Mouse (Mus musculus) lung, embryonic 16.5 days (tissue): Measurements from ENCODE around the gene Strada. TPM values are rescaled to one million over a fixed set of nuclear protein-coding genes. Genes with fewer than 3 reads are reported as not detected.

Source experiments
- ATAC-seq: fragments of 200-750 bp; cut with Nextera tagmentation; 2 replicates; pipeline ENCODE4 v1.8.0; 2017; ENCODE audit warnings: low read depth, mild to moderate bottlenecking, moderate library complexity
- H3K27ac ChIP-seq: fragments of 300-500 bp; sonication (generic); 2 replicates; pipeline ENCODE4 v1.5.1; 2014; ENCODE audit warnings: mild to moderate bottlenecking, control low read depth, low read length
- H3K27me3 ChIP-seq: fragments of 300-500 bp; sonication (generic); 2 replicates; pipeline ENCODE4 v1.6.1; 2014; ENCODE audit warnings: low read depth, low read length, mixed read lengths; ENCODE audit not compliant: control insufficient read depth, insufficient read depth
- H3K36me3 ChIP-seq: fragments of 300-500 bp; sonication (generic); 2 replicates; pipeline ENCODE4 v1.6.1; 2014; ENCODE audit warnings: low read length; ENCODE audit not compliant: control insufficient read depth, insufficient read depth
- H3K4me1 ChIP-seq: fragments of 300-500 bp; sonication (generic); replicated peaks from 2 replicates; pipeline ENCODE4 v1.6.1; 2014; ENCODE audit warnings: low read length, mixed read lengths; ENCODE audit not compliant: control insufficient read depth, insufficient read depth
- H3K4me2 ChIP-seq: fragments of 300-500 bp; sonication (generic); 2 replicates; pipeline ENCODE4 v1.6.1; 2014; ENCODE audit warnings: low read depth, low read length, control low read depth
- H3K4me3 ChIP-seq: fragments of 300-500 bp; sonication (generic); 2 replicates; pipeline ENCODE4 v1.5.1; 2014; ENCODE audit warnings: mild to moderate bottlenecking, low read length, control low read depth
- H3K9ac ChIP-seq: fragments of 300-500 bp; sonication (generic); 2 replicates; pipeline ENCODE4 v1.6.1; 2014; ENCODE audit warnings: low read length, control low read depth
- H3K9me3 ChIP-seq: fragments of 300-500 bp; sonication (generic); 2 replicates; pipeline ENCODE4 v1.6.1; 2016; ENCODE audit warnings: low read length; ENCODE audit not compliant: control insufficient read depth
- WGBS: fragments of 180-500 bp; shearing (Covaris S2); extraction: QIAGEN DNeasy Blood & Tissue Kit; methylation state at CpG from one replicate; pipeline ENCODE4 v1.1.7; 2014; 5-methylcytosine and 5-hydroxymethylcytosine counted together
- polyA plus RNA-seq: library from polyadenylated mRNA; unstranded; fragments of >200 nt; fragmentation: Nextera tagmentation; extraction: Ambion mirVana; gene quantifications from 2 replicates; pipeline ENCODE4 v1.2.1, GENCODE M21; 2015

The Strada gene
- polyA plus RNA-seq, 1 experiment from 2014 or later: 24.2 TPM

DNA sequence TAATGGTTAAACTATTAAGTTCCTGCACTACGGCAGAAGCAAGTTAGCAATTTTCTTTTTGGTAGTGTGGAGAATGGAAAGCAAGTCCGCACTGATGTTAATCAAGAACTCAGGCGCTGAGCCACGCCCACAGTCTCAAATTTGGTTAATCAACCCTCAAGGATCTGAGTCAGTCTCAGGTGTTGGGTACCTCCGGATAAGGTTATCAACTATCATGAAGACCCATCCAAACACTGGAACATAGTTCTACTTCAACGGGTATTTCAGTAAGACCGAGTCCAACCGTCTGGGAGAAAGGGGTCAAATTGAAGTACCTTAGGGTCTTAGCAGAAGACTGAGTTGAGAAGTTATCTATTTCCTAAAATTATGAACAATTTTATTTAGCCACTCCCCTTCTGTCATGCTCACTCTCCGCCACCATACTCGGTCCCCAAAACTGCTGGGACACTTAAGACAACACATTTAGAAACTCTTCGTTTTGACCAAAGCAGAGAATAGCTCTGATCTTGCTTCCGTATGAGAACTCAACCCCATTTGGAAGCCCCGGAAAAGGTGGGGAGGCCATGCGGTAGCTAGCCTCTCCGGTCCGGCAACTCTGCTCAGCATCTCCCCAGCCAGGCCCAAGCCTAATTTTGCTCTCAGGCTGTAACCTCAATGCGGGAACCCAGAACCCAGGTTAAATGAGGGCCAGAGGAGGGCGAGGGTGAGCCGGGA lies 9.2 kb downstream of the Strada start:
- peak overlapping the region; percentile 84 for H3K4me3 ChIP-seq
- H3K4me1 ChIP-seq: peaks cover 15% of the 10 kb centered on the region
- 7% methylated on average over 19 of the region's 19 CpGs for WGBS
- no peak; the same call in 1 of the 2 replicates for ATAC-seq
- peak overlapping the region; percentile 86 for H3K4me2 ChIP-seq
- H3K27me3 ChIP-seq: no peaks in the 10 kb centered on the region
- peak overlapping the region; percentile 90 for H3K27ac ChIP-seq
- H3K36me3 ChIP-seq: peaks cover 6% of the 10 kb centered on the region
- H3K9me3 ChIP-seq: no peaks in the 10 kb centered on the region
- H3K9ac ChIP-seq: peak overlapping the region; percentile 85

GRCm38 (mm10) chr11:106192241-106192640 lies 9.7 kb downstream of the Strada start:
- H3K36me3 ChIP-seq: peaks cover under 1% of the 10 kb centered on the region; the same call in 1 of the 2 replicates
- no peaks in the 10 kb centered on the region for H3K9me3 ChIP-seq
- H3K4me1 ChIP-seq: peaks cover 15% of the 10 kb centered on the region
- no peaks in the 10 kb centered on the region for H3K27me3 ChIP-seq
- no peak overlapping the region for H3K9ac ChIP-seq
- no peak overlapping the region for H3K27ac ChIP-seq
- peak overlapping the region; percentile 86 for H3K4me2 ChIP-seq
- H3K4me3 ChIP-seq: peak overlapping the region; percentile 84; the same call in 1 of the 2 replicates
- 76% methylated on average over 5 of the region's 5 CpGs for WGBS
- ATAC-seq: no peak

DNA sequence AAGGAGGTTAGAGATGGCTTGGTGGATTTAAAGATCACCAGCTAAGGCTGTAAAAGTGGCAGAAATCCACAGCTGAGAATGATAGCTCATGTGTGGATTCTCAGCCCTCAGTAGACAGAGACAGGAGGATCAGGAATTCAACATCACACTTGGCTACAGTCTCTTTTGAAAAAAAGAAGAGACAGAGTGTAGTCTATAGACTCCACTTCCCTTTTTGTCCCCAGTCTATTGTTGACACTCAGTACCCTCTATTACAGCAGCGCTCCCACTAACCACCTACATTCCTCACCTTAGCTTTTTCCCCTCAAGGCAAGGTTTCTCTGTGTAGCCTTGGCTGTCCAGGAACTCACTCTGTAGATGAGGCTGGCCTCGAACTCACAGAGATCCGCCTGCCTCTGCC lies 10.3 kb downstream of the Strada start:
- no peaks in the 10 kb centered on the region for H3K27me3 ChIP-seq
- no peaks in the 10 kb centered on the region for H3K9me3 ChIP-seq
- peaks cover 15% of the 10 kb centered on the region for H3K4me1 ChIP-seq
- 90% methylated on average over 3 of the region's 3 CpGs for WGBS
- H3K4me2 ChIP-seq: no peak overlapping the region
- H3K4me3 ChIP-seq: no peak overlapping the region
- ATAC-seq: no peak
- no peak overlapping the region for H3K27ac ChIP-seq
- H3K9ac ChIP-seq: no peak overlapping the region
- H3K36me3 ChIP-seq: no peaks in the 10 kb centered on the region

- Histone ChIP-seq H3K4me1 (peaks cover 2% of the 10 kb centered on the region), H3K27me3 (no peaks in the 10 kb centered on the region), H3K4me2 (no peak overlapping the region), H3K9me3 (no peaks in the 10 kb centered on the region), H3K36me3 (no peaks in the 10 kb centered on the region), H3K27ac (no peak overlapping the region), H3K9ac (no peak overlapping the region), H3K4me3 (no peak overlapping the region)
- no peak for ATAC-seq
- WGBS: 89% methylated on average over 4 of the region's 4 CpGs
These were observed 14.6 kb downstream of the Strada start for GRCm38 (mm10) chr11:106187326-106187725.

DNA sequence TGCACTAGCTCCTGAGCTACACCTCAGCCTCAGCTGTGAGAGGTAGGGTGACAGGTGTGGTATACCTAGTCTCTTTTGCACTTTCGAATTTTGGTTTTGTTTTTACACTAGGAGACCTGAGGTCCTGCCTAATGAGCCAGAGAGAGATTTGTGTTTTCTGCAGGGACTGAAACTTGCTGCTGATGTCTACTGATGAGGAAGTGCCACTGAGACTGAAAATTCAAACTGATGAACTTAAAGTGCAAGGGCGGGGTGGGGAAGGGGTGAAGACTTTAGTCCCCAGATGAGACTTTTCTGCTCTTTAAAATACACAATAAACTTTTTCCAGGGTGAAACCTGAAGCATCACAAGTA lies 21.5 kb downstream of the Strada start:
- ATAC-seq: no peak
- Histone ChIP-seq H3K36me3 (no peaks in the 10 kb centered on the region; the same call in 1 of the 2 replicates), H3K27ac (no peak overlapping the region), H3K9me3 (no peaks in the 10 kb centered on the region), H3K9ac (no peak overlapping the region), H3K4me1 (no peaks in the 10 kb centered on the region), H3K27me3 (no peaks in the 10 kb centered on the region), H3K4me3 (no peak overlapping the region), H3K4me2 (no peak overlapping the region)
- WGBS: 88% methylated on average over 2 of the region's 2 CpGs

GRCm38 (mm10) chr11:106179711-106180448 lies 22.1 kb downstream of the Strada start:
- Histone ChIP-seq H3K27me3 (no peaks in the 10 kb centered on the region), H3K4me2 (no peak overlapping the region), H3K9me3 (no peaks in the 10 kb centered on the region), H3K36me3 (no peaks in the 10 kb centered on the region; the same call in 1 of the 2 replicates), H3K4me1 (no peaks in the 10 kb centered on the region), H3K27ac (no peak overlapping the region), H3K9ac (no peak overlapping the region), H3K4me3 (no peak overlapping the region)
- 69% methylated on average over 7 of the region's 7 CpGs for WGBS
- ATAC-seq: no peak

DNA sequence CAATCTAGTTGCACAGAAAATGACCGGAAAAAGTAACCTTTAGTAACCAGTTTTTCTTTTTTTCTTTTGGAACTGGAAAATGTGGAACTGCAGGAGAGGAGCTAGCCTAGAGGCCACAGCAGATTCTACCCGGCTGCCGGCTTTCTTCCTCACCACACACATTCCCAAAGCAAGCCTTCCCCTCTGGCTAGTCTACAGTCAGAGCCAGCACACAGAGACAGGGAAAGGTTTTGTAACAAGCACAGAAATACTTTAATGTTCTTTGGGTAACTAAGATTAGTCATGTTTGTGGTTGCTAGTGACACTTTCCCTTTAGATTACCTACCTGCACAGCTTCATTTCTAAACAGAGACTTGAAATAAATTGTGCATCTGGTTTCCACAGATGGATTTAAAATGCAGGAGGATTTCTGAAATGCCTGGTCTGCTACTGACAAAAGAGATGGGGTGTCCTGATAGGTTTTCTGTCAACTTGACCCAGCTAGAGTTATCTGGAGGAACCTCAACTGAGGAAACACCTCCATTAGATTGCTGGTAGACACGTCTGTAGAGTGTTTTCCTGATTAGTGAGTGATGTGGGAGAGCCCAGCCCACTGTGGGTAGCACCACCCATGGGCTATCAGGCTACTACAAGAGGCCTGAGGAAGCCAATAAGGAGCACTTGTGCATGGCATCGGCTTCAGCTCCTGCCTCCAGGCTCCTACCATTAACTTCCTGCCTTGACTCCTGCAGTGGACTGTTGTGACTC lies 23.8 kb downstream of the Strada start:
- Histone ChIP-seq H3K9me3 (no peaks in the 10 kb centered on the region), H3K4me3 (no peak overlapping the region), H3K36me3 (no peaks in the 10 kb centered on the region; the same call in 1 of the 2 replicates), H3K27me3 (no peaks in the 10 kb centered on the region), H3K4me2 (no peak overlapping the region), H3K27ac (no peak overlapping the region), H3K9ac (no peak overlapping the region), H3K4me1 (no peaks in the 10 kb centered on the region)
- 69% methylated on average over 5 of the region's 5 CpGs for WGBS
- ATAC-seq: no peak

DNA sequence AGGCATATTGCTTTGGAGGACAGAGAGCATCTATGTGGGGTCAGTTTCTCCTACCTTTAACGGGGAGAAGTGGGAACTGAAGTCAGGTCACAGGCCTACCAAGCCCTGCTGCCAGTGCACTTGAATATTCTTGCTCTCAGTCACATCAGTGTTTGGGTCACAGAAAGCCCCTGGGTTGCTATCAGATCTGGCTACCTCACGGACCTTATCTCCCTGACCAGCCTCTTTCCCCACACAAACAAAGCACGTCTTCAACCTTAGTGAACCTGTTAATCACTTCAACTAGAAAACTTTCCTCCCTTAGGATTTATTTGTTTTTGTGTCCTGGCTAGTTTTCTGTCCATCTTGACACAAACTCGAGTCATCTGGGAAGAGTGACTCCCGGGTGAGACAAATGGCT lies 25.6 kb downstream of the Strada start:
- no peaks in the 10 kb centered on the region; the same call in none of the 2 replicates for H3K36me3 ChIP-seq
- 52% methylated on average over 5 of the region's 5 CpGs for WGBS
- H3K4me2 ChIP-seq: no peak overlapping the region
- H3K4me1 ChIP-seq: no peaks in the 10 kb centered on the region
- H3K27ac ChIP-seq: no peak overlapping the region
- H3K4me3 ChIP-seq: no peak overlapping the region
- no peak for ATAC-seq
- H3K9me3 ChIP-seq: no peaks in the 10 kb centered on the region
- H3K9ac ChIP-seq: no peak overlapping the region
- H3K27me3 ChIP-seq: no peaks in the 10 kb centered on the region

- no peaks in the 10 kb centered on the region for H3K9me3 ChIP-seq
- no peak for ATAC-seq
- H3K27ac ChIP-seq: no peak overlapping the region
- H3K9ac ChIP-seq: no peak overlapping the region
- H3K4me1 ChIP-seq: no peaks in the 10 kb centered on the region
- no peaks in the 10 kb centered on the region; the same call in 1 of the 2 replicates for H3K36me3 ChIP-seq
- H3K4me3 ChIP-seq: no peak overlapping the region
- no peaks in the 10 kb centered on the region for H3K27me3 ChIP-seq
- H3K4me2 ChIP-seq: no peak overlapping the region
- 53% methylated on average over 3 of the region's 3 CpGs for WGBS
These were observed 26.9 kb downstream of the Strada start for GRCm38 (mm10) chr11:106175081-106175480.
